Mouse (Mus musculus) kidney, adult 9 months (tissue): ENCODE results near the gene Olfr61.
"Not testable (repeated sequence)": the region's sequence is repeated elsewhere in the genome, so short reads cannot be mapped to it uniquely, and the experiment has no call there.

Experiments used
- DNase-seq: peaks from one replicate; pipeline ENCODE4 v3.0.0; 2022

Gene Olfr61

DNA sequence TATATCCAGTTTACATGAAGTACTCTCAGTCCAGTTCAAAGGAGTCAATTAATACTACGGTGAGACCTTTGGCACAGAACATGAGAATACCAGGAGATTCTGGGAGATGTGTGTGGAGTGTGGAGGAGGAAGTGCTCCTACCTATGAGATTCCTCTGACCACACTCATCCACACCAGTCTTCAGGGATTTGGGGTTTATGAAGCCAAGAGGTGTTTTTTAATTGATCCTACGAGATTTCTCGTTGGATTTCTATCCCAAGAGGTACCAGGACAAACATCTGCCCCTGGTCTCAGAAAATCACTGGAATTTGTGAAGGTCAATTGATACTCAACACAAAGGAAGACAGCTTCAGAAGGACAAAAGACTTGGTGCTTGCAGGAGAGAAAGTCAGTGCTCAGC, at the start of gene Olfr61:
Gene Olfr61 (plus strand): TSS at position 301 of the 400 bp plus-strand sequence.
- DNase-seq: not testable (repeated sequence)

DNA sequence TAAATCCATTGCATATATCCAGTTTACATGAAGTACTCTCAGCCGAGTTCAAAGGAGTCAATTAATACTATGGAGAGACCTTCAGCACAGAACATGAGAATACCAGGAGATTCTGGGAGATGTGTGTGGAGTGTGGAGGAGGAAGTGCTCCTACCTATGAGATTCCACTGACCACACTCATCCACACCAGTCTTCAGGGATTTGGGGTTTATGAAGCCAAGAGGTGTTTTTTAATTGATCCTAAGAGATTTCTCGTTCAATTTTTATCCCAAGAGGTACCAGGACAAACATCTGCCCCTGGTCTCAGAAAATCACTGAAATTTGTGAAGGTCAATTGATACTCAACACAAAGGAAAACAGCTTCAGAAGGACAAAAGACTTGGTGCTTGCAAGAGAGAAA, 27.8 kb upstream of the Olfr61 start, which contains the start of gene Olfr46:
Gene Olfr46 (plus strand): TSS at position 301 of the 400 bp plus-strand sequence.
- not testable (repeated sequence) for DNase-seq

DNA sequence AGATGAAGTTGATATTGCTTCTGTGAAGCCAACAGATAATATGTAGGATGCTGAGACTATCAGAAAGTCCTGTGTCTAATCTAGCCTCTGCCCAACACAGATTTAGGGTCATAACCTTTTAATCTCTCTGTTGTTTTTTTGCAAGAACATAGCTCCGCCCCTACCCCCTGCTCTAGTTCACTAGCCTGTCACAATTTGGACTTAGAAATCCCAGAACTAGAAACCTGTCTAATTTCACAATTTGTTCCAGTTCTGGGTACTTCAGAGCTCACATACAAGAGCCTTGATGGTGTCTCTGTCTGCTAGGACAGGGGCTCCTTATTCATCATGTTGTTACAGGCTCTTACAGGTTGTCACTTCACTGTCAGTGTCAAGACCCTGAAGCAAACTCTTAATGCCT, 1.8 kb downstream of the Olfr61 start:
- DNase-seq: no peak

DNA sequence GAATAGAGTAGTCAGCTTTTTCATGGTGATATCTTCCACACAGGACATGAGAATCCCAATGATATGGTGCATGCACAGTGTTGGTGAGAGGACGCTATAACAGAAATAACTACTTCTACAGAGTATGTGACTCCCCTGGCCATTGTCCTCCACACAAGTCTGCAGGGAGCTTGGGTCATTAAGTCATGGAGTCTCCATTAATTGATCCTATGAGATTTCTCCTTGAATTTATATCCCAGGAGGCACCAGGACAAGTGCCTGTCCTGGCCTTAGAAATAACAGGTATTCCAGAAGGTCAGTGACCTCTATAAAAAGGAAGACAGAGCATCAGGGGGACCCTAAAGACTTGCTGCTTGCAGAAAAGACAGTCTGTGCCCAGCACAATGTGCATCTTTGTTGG, 17.4 kb downstream of the Olfr61 start, which contains the start of gene Olfr53:
Gene Olfr53 (plus strand): TSS at position 301 of the 400 bp plus-strand sequence.
- DNase-seq: no peak

DNA sequence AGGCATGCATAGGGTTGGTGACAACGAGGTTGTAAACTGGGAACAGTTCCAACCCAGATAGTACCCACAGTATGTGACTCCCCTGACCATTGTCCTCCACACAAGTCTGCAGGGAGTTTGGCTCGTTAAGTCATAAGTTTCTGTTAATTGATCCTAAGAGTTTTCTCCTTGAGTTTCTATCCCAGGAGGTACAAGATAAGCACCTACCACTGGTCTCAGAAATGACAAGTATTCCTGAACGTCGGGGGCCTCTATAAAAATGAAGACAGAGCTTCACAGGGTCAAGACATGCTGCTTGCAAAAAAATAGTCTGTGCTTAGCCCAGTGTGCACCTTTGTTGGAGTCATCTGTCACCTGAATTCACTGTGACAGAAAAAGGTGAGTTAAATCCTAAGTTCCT, 30.9 kb downstream of the Olfr61 start, which contains the start of gene Olfr539:
Gene Olfr539 (plus strand): TSS at position 301 of the 400 bp plus-strand sequence.
- DNase-seq: no peak

DNA sequence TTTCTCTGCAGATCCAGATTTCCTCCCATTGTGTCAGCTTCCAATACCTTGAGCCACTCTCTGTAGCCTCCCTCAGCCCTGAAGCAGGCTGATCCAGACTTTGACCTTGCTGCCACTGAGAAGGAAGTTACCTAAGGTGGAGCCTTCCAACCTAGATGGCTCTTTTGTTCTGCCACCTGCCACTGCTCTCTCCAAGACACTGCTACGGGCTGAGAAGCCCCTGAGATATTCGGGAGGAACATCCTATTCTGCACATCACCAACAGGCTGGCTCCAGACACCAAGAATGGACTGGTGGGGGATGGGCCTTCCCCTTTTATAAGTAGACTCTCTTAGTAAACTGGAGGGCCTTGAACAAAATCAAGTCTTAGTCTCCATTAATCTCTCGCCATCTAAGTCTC, 41.9 kb downstream of the Olfr61 start:
- not testable (repeated sequence) for DNase-seq

DNA sequence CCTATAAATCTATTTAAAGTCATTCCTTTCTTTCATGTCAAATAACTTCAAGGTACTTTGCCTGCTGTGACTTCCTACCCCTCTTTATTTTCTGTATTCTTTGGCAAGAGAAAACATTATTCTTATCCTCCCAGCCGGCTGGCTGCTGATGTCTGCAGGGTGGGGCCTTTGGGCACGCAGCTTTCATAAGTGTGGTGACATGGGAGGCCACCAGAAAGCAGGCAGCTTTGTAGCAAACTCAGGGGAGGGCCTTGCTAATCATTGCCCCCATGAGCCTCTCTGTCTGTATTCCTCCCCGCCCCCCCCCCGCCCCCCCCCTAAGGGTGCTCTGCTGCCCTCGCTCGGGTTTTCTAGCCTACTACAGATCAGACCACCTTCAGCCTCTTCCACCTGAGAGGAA, 47.1 kb downstream of the Olfr61 start:
- no peak for DNase-seq

DNA sequence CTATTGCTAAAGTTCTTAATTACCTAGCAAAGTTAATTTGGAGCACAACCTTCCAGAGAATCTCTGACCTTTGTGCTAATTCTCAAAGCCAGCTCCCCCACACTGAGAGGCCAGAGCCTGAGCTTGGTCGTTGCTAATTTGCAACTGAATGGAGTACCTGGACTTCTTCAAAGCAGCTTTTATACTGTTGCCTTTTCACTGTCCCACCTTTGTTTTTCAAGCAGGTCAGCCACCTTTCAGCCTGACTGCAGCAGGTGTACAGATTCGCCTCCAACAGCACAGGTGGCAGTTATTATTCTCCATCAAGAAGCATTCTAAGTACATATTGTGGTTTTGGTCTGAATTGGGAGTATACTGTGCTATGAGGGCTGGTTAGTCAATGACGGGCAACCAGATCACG, 50.8 kb downstream of the Olfr61 start:
- DNase-seq: peak; percentile 33

DNA sequence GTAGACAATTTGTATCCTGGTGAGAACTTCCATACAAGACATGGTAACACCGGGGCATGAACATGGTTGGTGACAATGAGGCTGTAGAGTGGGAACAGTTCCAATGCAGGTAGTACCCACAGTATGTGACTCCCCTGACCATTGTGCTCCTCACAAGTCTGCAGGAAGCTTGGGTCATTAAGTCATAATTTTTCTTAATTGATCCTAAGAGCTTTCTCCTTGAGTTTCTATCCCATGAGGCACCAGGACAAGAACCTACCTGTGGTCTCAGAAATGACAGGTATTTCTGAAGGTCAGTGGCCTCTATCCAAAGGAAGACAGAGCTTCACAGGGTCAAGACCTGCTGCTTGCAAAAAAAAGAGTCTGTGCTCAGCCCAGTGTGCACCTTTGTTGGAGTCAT, 52.9 kb downstream of the Olfr61 start, which contains the start of gene Olfr45:
Gene Olfr45 (plus strand): TSS at position 301 of the 400 bp plus-strand sequence.
- no peak for DNase-seq
